Mouse (Mus musculus) layer of hippocampus, postnatal 14 days (tissue): ENCODE measurements around the gene Plce1. TPM values are rescaled to one million over a fixed set of nuclear protein-coding genes. Genes with fewer than 3 reads are reported as not detected.

Source experiments
- DNase-seq, 2 experiments: peaks; one replicate each; pipeline ENCODE4 v3.0.0; 2021 to 2022; ENCODE audit warnings: low spot score in 2 of 2, mixed read lengths in 1 of 2
- total RNA-seq, 2 experiments: library from RNA; stranded (reverse); gene quantifications; 2 replicates each; pipeline ENCODE4 v1.2.3; 2021

Plce1 gene
- total RNA-seq, 2 experiments from 2014 or later: 13.4 to 14.3 TPM

GRCm38 (mm10) chr19:38721808-38722207 is 240.9 kb downstream of the Plce1 start:
- no peak for DNase-seq

- DNase-seq: no peak
Observed at GRCm38 (mm10) chr19:38722982-38723381, 242.1 kb downstream of the Plce1 start.

GRCm38 (mm10) chr19:38723969-38724368 is 243.1 kb downstream of the Plce1 start:
- DNase-seq: peak in 1 of 2 experiments; percentile 64

- no peak for DNase-seq
Observed at GRCm38 (mm10) chr19:38728842-38729241, 247.9 kb downstream of the Plce1 start.

GRCm38 (mm10) chr19:38729264-38729663 is 248.4 kb downstream of the Plce1 start:
- peak in 1 of 2 experiments; percentile 18 for DNase-seq

- DNase-seq: no peak
Observed at GRCm38 (mm10) chr19:38744546-38744945, 263.6 kb downstream of the Plce1 start.

GRCm38 (mm10) chr19:38745810-38746491 is 265.0 kb downstream of the Plce1 start:
- DNase-seq: no peak

- DNase-seq: no peak
Observed at GRCm38 (mm10) chr19:38746492-38747014, 265.6 kb downstream of the Plce1 start.

- DNase-seq: no peak
Observed at GRCm38 (mm10) chr19:38750192-38750591, 269.3 kb downstream of the Plce1 start.

GRCm38 (mm10) chr19:38757161-38757560 is 276.3 kb downstream of the Plce1 start:
- no peak for DNase-seq

- no peak for DNase-seq
Observed at GRCm38 (mm10) chr19:38758056-38758455, 277.1 kb downstream of the Plce1 start.

GRCm38 (mm10) chr19:38758685-38759472 is 278.0 kb downstream of the Plce1 start:
- DNase-seq: no peak

- no peak for DNase-seq
Observed at GRCm38 (mm10) chr19:38760441-38760840, 279.5 kb downstream of the Plce1 start.

GRCm38 (mm10) chr19:38766306-38766705 is 285.4 kb downstream of the Plce1 start:
- no peak for DNase-seq

- DNase-seq: peak; percentile 11 to 41
Observed at GRCm38 (mm10) chr19:38775548-38775947, 294.6 kb downstream of the Plce1 start.

GRCm38 (mm10) chr19:38778805-38779204 is 297.9 kb downstream of the Plce1 start:
- peak; percentile 36 to 74 for DNase-seq

GRCm38 (mm10) chr19:38783542-38783941 is 302.6 kb downstream of the Plce1 start:
- DNase-seq: no peak

GRCm38 (mm10) chr19:38787756-38788155 is 306.8 kb downstream of the Plce1 start:
- peak in 1 of 2 experiments; percentile 33 for DNase-seq

GRCm38 (mm10) chr19:38793563-38794045 is 312.7 kb downstream of the Plce1 start:
- DNase-seq: no peak

- DNase-seq: no peak
Observed at GRCm38 (mm10) chr19:38796546-38796945, 315.6 kb downstream of the Plce1 start.

- peak; percentile 36 to 71 for DNase-seq
Observed at GRCm38 (mm10) chr19:38798291-38798690, 317.4 kb downstream of the Plce1 start.

GRCm38 (mm10) chr19:38798801-38799200 is 317.9 kb downstream of the Plce1 start:
- DNase-seq: peak; percentile 10 to 24
